Mouse (Mus musculus): ENCODE measurements around the gene Crybg2. TPM values are rescaled to one million over a fixed set of nuclear protein-coding genes. Genes with fewer than 3 reads are reported as not detected.

Crybg2 gene
- total and polyA plus RNA-seq, 3 experiments, result 0.65 to 2.3 TPM; not detected in 1

DNA sequence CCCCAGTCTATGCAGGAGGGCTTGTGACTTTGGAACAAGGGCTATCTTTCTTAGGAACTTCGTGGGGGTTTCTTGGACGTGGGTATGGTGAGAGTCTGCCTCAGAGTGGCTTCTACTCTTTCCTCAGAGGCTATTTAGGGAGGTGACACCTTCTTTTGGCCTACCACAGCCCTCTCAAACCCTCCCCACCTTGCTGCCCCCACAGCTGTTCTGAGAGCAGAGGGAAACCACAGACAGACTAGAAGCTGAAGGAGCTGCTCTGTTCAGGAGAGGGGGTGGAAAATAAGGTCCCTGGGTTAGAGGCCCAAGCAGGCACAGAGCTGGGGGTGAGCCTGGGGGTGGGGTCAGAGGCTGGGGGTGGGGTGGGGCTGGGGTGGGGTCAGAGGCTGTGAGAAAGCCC, 17.6 kb upstream of the Crybg2 start:
- no peak for DNase-seq (ENCODE audit: low read depth, low spot score)
- H3K27ac ChIP-seq (ENCODE audit: control insufficient read depth, low read depth, low read length), result no peak overlapping the region
- no peak overlapping the region for H3K4me3 ChIP-seq (ENCODE audit: control insufficient read depth in 1 of 2, insufficient read depth in 1 of 2, low read depth in 2 of 2, low read length in 2 of 2)
- no peaks in the 10 kb centered on the region for H3K9me3 ChIP-seq (replicated peaks; ENCODE audit: insufficient read depth, low read length)
- no peaks in the 10 kb centered on the region for H3K36me3 ChIP-seq (ENCODE audit: control insufficient read depth in 1 of 2, insufficient read depth in 2 of 2, low read length in 2 of 2)
- no peaks in the 10 kb centered on the region; a peak in 1 of 4 replicates for H3K27me3 ChIP-seq (ENCODE audit: control insufficient read depth in 1 of 2, insufficient read depth in 2 of 2, low read length in 2 of 2)
- H3K4me1 ChIP-seq (ENCODE audit: control insufficient read depth in 1 of 2, insufficient read depth in 2 of 2, low read length in 2 of 2), result peaks cover 0 to 7% of the 10 kb centered on the region in 2 experiments; a peak in 1 of 4 replicates
- TF ChIP-seq GABPA (IDR thresholded peaks at IDR 0.05; ENCODE audit: low read depth, low read length) (no peak), TCF12 (IDR thresholded peaks at IDR 0.05; ENCODE audit: low read depth, low read length) (no peak), SMC3 (IDR thresholded peaks at IDR 0.05; ENCODE audit: low read depth, low read length) (no peak), POLR2AphosphoS5 (IDR thresholded peaks at IDR 0.05; ENCODE audit: borderline replicate concordance, low read depth, low read length) (no peak), MEF2A (IDR thresholded peaks at IDR 0.05; ENCODE audit: extremely low read depth, insufficient replicate concordance, low read depth, low read length, poor library complexity, severe bottlenecking) (no peak), NRF1 (IDR thresholded peaks at IDR 0.05; ENCODE audit: insufficient read depth, low read depth, low read length, poor library complexity, severe bottlenecking) (no peak)
- no peak overlapping the region for H3K9ac ChIP-seq (ENCODE audit: control insufficient read depth, low read depth, low read length, poor library complexity, severe bottlenecking)
- H3K79me2 ChIP-seq (ENCODE audit: control insufficient read depth, insufficient read depth, low read length, poor library complexity), result no peaks in the 10 kb centered on the region

DNA sequence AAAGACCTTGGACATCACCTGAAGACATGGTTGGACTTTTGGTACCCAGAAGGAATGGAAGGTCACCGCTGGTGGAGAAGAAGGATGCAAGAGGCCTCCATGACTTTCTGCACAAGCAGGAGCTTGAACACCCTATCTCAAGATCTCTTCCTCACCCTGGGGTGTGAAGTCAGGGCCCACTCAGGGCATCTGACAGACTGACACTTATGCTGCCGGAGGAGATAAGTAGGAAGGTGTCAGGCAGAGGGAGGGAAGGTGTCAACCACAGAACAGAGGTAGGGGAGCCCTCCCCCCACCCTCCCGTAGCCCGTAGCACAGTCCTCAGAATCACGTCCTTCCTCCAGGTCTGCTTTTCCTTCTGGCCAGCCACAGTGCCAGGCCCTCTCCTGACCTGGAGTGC, 13.0 kb upstream of the Crybg2 start:
- Histone ChIP-seq H3K9ac (ENCODE audit: control insufficient read depth, low read depth, low read length, poor library complexity, severe bottlenecking) (no peak overlapping the region), H3K36me3 (ENCODE audit: control insufficient read depth in 1 of 2, insufficient read depth in 2 of 2, low read length in 2 of 2) (no peaks in the 10 kb centered on the region; a peak in 1 of 4 replicates), H3K27ac (ENCODE audit: control insufficient read depth, low read depth, low read length) (no peak overlapping the region), H3K4me3 (ENCODE audit: control insufficient read depth in 1 of 2, insufficient read depth in 1 of 2, low read depth in 2 of 2, low read length in 2 of 2) (no peak overlapping the region), H3K27me3 (ENCODE audit: control insufficient read depth in 1 of 2, insufficient read depth in 2 of 2, low read length in 2 of 2) (no peaks in the 10 kb centered on the region), H3K4me1 (ENCODE audit: control insufficient read depth in 1 of 2, insufficient read depth in 2 of 2, low read length in 2 of 2) (peaks cover 0 to 18% of the 10 kb centered on the region in 2 experiments; a peak in 1 of 4 replicates), H3K79me2 (ENCODE audit: control insufficient read depth, insufficient read depth, low read length, poor library complexity) (no peaks in the 10 kb centered on the region), H3K9me3 (replicated peaks; ENCODE audit: insufficient read depth, low read length) (no peaks in the 10 kb centered on the region)
- TF ChIP-seq NRF1 (IDR thresholded peaks at IDR 0.05; ENCODE audit: insufficient read depth, low read depth, low read length, poor library complexity, severe bottlenecking) (no peak), MAFK (IDR thresholded peaks at IDR 0.05; ENCODE audit: borderline replicate concordance, low read depth, low read length) (no peak), POLR2AphosphoS5 (IDR thresholded peaks at IDR 0.05; ENCODE audit: borderline replicate concordance, low read depth, low read length) (no peak), KAT2A (conservative IDR thresholded peaks at IDR 0.05; ENCODE audit: low read depth, low read length) (no peak), MXI1 (IDR thresholded peaks at IDR 0.05; ENCODE audit: low read depth, low read length) (no peak), POLR2A (IDR thresholded peaks at IDR 0.05; ENCODE audit: control insufficient read depth in 1 of 2, insufficient read depth in 1 of 2, low read depth in 1 of 2, low read length in 2 of 2, poor library complexity in 1 of 2) (no peak)
- DNase-seq (ENCODE audit: low read depth, low spot score), result no peak

DNA sequence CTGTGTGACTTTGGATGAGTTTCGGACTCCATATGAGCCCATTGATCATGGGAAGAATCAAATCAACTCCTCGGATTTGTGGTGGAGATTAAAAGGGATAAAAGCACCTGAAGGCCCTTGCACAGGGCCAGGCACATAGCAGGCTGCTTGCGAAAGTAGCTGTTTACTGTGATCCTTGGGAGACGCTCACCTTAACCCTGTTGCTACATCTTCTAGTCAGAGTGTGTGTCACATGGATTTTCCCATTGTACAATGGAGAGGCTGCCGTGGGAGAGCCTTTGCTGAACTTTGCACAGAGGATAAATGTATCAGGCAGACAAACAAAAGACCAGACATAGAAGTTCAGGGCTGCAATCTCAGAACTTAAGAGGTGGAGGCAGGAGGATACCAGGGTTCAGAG, 8.7 kb upstream of the Crybg2 start:
- DNase-seq (ENCODE audit: low read depth, low spot score), result no peak
- no peak overlapping the region for H3K4me3 ChIP-seq (ENCODE audit: control insufficient read depth in 1 of 2, insufficient read depth in 1 of 2, low read depth in 2 of 2, low read length in 2 of 2)
- peaks cover 0 to 18% of the 10 kb centered on the region in 2 experiments; a peak in 1 of 4 replicates for H3K4me1 ChIP-seq (ENCODE audit: control insufficient read depth in 1 of 2, insufficient read depth in 2 of 2, low read length in 2 of 2)
- no peak overlapping the region for H3K27ac ChIP-seq (ENCODE audit: control insufficient read depth, low read depth, low read length)
- peaks cover 0 to 3% of the 10 kb centered on the region in 2 experiments; a peak in 2 of 4 replicates for H3K27me3 ChIP-seq (ENCODE audit: control insufficient read depth in 1 of 2, insufficient read depth in 2 of 2, low read length in 2 of 2)
- no peak overlapping the region for H3K9ac ChIP-seq (ENCODE audit: control insufficient read depth, low read depth, low read length, poor library complexity, severe bottlenecking)
- H3K36me3 ChIP-seq (ENCODE audit: control insufficient read depth in 1 of 2, insufficient read depth in 2 of 2, low read length in 2 of 2), result no peaks in the 10 kb centered on the region; a peak in 1 of 4 replicates
- H3K9me3 ChIP-seq (replicated peaks; ENCODE audit: insufficient read depth, low read length), result no peaks in the 10 kb centered on the region
- H3K79me2 ChIP-seq (ENCODE audit: control insufficient read depth, insufficient read depth, low read length, poor library complexity), result no peaks in the 10 kb centered on the region
- TF ChIP-seq ETS1 (IDR thresholded peaks at IDR 0.05; ENCODE audit: low read depth, low read length), result no peak
- TF ChIP-seq MYB (IDR thresholded peaks at IDR 0.05; ENCODE audit: low read depth, low read length), result no peak
- TF ChIP-seq MEF2A (IDR thresholded peaks at IDR 0.05; ENCODE audit: extremely low read depth, insufficient replicate concordance, low read depth, low read length, poor library complexity, severe bottlenecking), result no peak

Data from MEL (cell line).